Mouse (Mus musculus): Measurements from ENCODE around the gene Lpp.

DNA sequence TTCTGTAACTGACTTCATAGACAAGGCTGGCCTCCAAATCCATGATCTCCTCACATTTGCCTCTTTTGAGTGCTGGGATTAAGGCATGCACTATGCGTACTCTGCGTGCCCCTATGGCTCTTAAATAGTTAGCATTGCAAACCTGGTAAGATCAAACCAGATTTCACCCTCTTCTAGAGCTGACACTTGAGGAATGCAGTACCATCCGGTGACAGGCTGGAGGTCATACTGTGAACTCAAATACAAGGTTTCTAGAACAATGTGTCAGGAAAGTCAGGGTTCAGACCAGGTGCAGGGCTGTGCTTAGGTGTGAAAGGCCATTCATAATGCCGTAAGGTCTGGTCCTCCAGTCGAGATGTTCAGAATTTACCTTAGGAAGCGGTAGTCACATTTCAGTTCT lies 18.0 kb downstream of the Lpp start:
- TF ChIP-seq GATA1 (IDR thresholded peaks at IDR 0.05; ENCODE audit: borderline replicate concordance, low read length) (no peak), FLI1 (IDR thresholded peaks at IDR 0.05; ENCODE audit: low read length) (no peak)

Data from megakaryocyte, embryonic 14.5 days (primary cell).